ENCODE assay signal across 34 mouse cellular contexts in genomic region chr4:150135254-150135653, GRCm38 (mm10). TPM values are rescaled to one million over a fixed set of nuclear protein-coding genes. Genes with fewer than 3 reads are reported as not detected.
DNase-seq lines count a peak whose midpoint lies in the region; ATAC-seq and TF ChIP-seq lines count a peak whose summit lies in the region.
"Had no signal": no experiment of that assay in that cellular context is flagged by ENCODE, and none has a peak within 500 bp of the region (broad histone marks: within the 10 kb centered on the region; RNA-seq: fewer than 3 reads in every experiment).

No protein-coding gene starts in this region.

- peak; percentile 26; the same call in 1 of the 2 replicates for TF ChIP-seq CTCF in intestine, postnatal 0 days (IDR thresholded peaks at IDR 0.05; ENCODE audit: low read depth)
- TF ChIP-seq CTCF in liver, embryonic 14.5 days (IDR thresholded peaks at IDR 0.05; ENCODE audit: low read depth): 0 out of 2 replicates have a peak, but pooled peaks have one; percentile 8
- peak in 2 of 3 experiments; percentile 10 to 29; a peak in 2 of 6 replicates for TF ChIP-seq CTCF in MEL (IDR thresholded peaks at IDR 0.05 in 2 of 3, conservative IDR thresholded peaks at IDR 0.05 in 1 of 3; ENCODE audit: control insufficient read depth in 1 of 3, insufficient read depth in 1 of 3, low read depth in 2 of 3, low read length in 3 of 3, poor library complexity in 1 of 3, severe bottlenecking in 1 of 3)
- no peak for TF ChIP-seq CTCF in heart, adult 2 months (IDR thresholded peaks at IDR 0.05)

- no peak overlapping the region for H3K27ac ChIP-seq in intestine, postnatal 0 days (ENCODE audit: low read depth, low read length)
- no peak overlapping the region for H3K27ac ChIP-seq in intestine, embryonic 15.5 days
- H3K27ac ChIP-seq in liver, embryonic 14.5 days: no peak overlapping the region
- H3K27ac ChIP-seq in liver, embryonic 11.5 days (ENCODE audit: low read depth, low read length): no peak overlapping the region
- H3K27ac ChIP-seq in MEL (ENCODE audit: control insufficient read depth, low read depth, low read length): no peak overlapping the region
- H3K27ac ChIP-seq in heart, adult 2 months: no peak overlapping the region
- H3K27ac ChIP-seq: embryonic facial prominence, embryonic 13.5 days; forebrain, embryonic 12.5 days; forebrain, embryonic 15.5 days; hindbrain, embryonic 10.5 days; hindbrain, embryonic 13.5 days had no signal

- H3K4me2 ChIP-seq in intestine, postnatal 0 days (replicated peaks; ENCODE audit: low read depth): no peak overlapping the region
- H3K4me2 ChIP-seq in intestine, embryonic 15.5 days (replicated peaks): no peak overlapping the region
- no peak overlapping the region for H3K4me2 ChIP-seq in liver, embryonic 14.5 days (ENCODE audit: low read depth)
- H3K4me2 ChIP-seq in liver, embryonic 11.5 days: no peak overlapping the region
- H3K4me2 ChIP-seq: embryonic facial prominence, embryonic 13.5 days; forebrain, embryonic 12.5 days; forebrain, embryonic 15.5 days; heart, embryonic 11.5 days; hindbrain, embryonic 13.5 days had no signal

- no peaks in the 10 kb centered on the region for H3K9me3 ChIP-seq in intestine, postnatal 0 days (ENCODE audit: control insufficient read depth)
- no peaks in the 10 kb centered on the region for H3K9me3 ChIP-seq in intestine, embryonic 15.5 days
- H3K9me3 ChIP-seq in liver, embryonic 14.5 days (ENCODE audit: control insufficient read depth, low read length): no peaks in the 10 kb centered on the region
- H3K9me3 ChIP-seq in liver, embryonic 11.5 days (ENCODE audit: control insufficient read depth, low read length): no peaks in the 10 kb centered on the region
- H3K9me3 ChIP-seq in MEL (replicated peaks; ENCODE audit: insufficient read depth, low read length): no peaks in the 10 kb centered on the region
- H3K9me3 ChIP-seq: embryonic facial prominence, embryonic 10.5 days; embryonic facial prominence, embryonic 13.5 days; forebrain, embryonic 12.5 days; forebrain, embryonic 15.5 days; hindbrain, embryonic 10.5 days; hindbrain, embryonic 13.5 days had no signal

- ATAC-seq in intestine, postnatal 0 days: no peak
- no peak for ATAC-seq in intestine, embryonic 15.5 days
- ATAC-seq in liver, embryonic 14.5 days (ENCODE audit: insufficient read depth): no peak
- ATAC-seq in liver, embryonic 11.5 days (replicated peaks; ENCODE audit: low FRiP score): no peak
- ATAC-seq: forebrain, embryonic 15.5 days; hindbrain, embryonic 16.5 days had no signal

- DNase-seq in liver, embryonic 14.5 days (ENCODE audit: low read depth in 3 of 3, low spot score in 3 of 3): no peak
- DNase-seq in liver, embryonic 11.5 days (ENCODE audit: low spot score): no peak
- DNase-seq in 3T3-L1 (ENCODE audit: low read depth, low spot score): peak; percentile 77
- peak; percentile 29 for DNase-seq in MEL (ENCODE audit: low read depth, low spot score)
- DNase-seq in retina, embryonic 14.5 days (ENCODE audit: low spot score): no peak
- no peak for DNase-seq in heart, adult 2 months
- DNase-seq: adrenal gland, adult 2 months; adrenal gland, postnatal 14 days; B cell, adult 2 months; cerebellum, adult 11 months; cerebellum, adult 8-10 months; cerebellum, postnatal 10 days; cerebellum, postnatal 36 days; embryo, embryonic 11 days; gastrocnemius, postnatal 36 days; heart, postnatal 36 days had no signal

- peaks cover 4% of the 10 kb centered on the region; the same call in 1 of the 2 replicates for H3K4me1 ChIP-seq in intestine, postnatal 0 days (replicated peaks; ENCODE audit: control insufficient read depth, insufficient read depth, low read length)
- H3K4me1 ChIP-seq in intestine, embryonic 15.5 days (replicated peaks): peaks cover 21% of the 10 kb centered on the region
- peaks cover 2 to 14% of the 10 kb centered on the region in 2 experiments; a peak in 2 of 4 replicates for H3K4me1 ChIP-seq in liver, embryonic 14.5 days (replicated peaks; ENCODE audit: control insufficient read depth in 2 of 2, insufficient read depth in 2 of 2, low read length in 1 of 2)
- H3K4me1 ChIP-seq in liver, embryonic 11.5 days (replicated peaks; ENCODE audit: control insufficient read depth, insufficient read depth, low read length): peaks cover 19% of the 10 kb centered on the region
- peaks cover 6 to 26% of the 10 kb centered on the region in 2 experiments for H3K4me1 ChIP-seq in MEL (ENCODE audit: control insufficient read depth in 1 of 2, insufficient read depth in 2 of 2, low read length in 2 of 2)
- H3K4me1 ChIP-seq in heart, adult 2 months (ENCODE audit: control insufficient read depth, insufficient read depth, low read length): peaks cover 1% of the 10 kb centered on the region; the same call in 1 of the 2 replicates

- TF ChIP-seq POLR2A in MEL (IDR thresholded peaks at IDR 0.05; ENCODE audit: control insufficient read depth in 1 of 2, insufficient read depth in 1 of 2, low read depth in 1 of 2, low read length in 2 of 2, poor library complexity in 1 of 2): no peak
- TF ChIP-seq POLR2A in heart, adult 2 months (IDR thresholded peaks at IDR 0.05; ENCODE audit: insufficient read depth, low read depth, low read length): no peak

- H3K9ac ChIP-seq in intestine, postnatal 0 days (ENCODE audit: low read depth, low read length): no peak overlapping the region
- H3K9ac ChIP-seq in intestine, embryonic 15.5 days: no peak overlapping the region
- no peak overlapping the region for H3K9ac ChIP-seq in liver, embryonic 14.5 days (replicated peaks)
- H3K9ac ChIP-seq in liver, embryonic 11.5 days (ENCODE audit: low read depth, low read length): no peak overlapping the region
- no peak overlapping the region for H3K9ac ChIP-seq in MEL (ENCODE audit: control insufficient read depth, low read depth, low read length, poor library complexity, severe bottlenecking)
- no peak overlapping the region for H3K9ac ChIP-seq in heart, adult 2 months (ENCODE audit: low read depth, low read length)
- H3K9ac ChIP-seq: embryonic facial prominence, embryonic 13.5 days; forebrain, embryonic 12.5 days; forebrain, embryonic 15.5 days; hindbrain, embryonic 13.5 days had no signal

- H3K36me3 ChIP-seq in intestine, postnatal 0 days (ENCODE audit: control insufficient read depth, insufficient read depth): no peaks in the 10 kb centered on the region
- H3K36me3 ChIP-seq in intestine, embryonic 15.5 days: no peaks in the 10 kb centered on the region
- H3K36me3 ChIP-seq in liver, embryonic 14.5 days (replicated peaks; ENCODE audit: control insufficient read depth, insufficient read depth, low read depth): no peaks in the 10 kb centered on the region
- H3K36me3 ChIP-seq in liver, embryonic 11.5 days (ENCODE audit: control insufficient read depth, insufficient read depth, low read length): no peaks in the 10 kb centered on the region
- H3K36me3 ChIP-seq in MEL (ENCODE audit: control insufficient read depth in 1 of 2, insufficient read depth in 2 of 2, low read length in 2 of 2): peaks cover 0 to 15% of the 10 kb centered on the region in 2 experiments; a peak in 2 of 4 replicates
- no peaks in the 10 kb centered on the region for H3K36me3 ChIP-seq in heart, adult 2 months (ENCODE audit: control insufficient read depth, insufficient read depth, low read length)
- H3K36me3 ChIP-seq: embryonic facial prominence, embryonic 10.5 days; embryonic facial prominence, embryonic 13.5 days; forebrain, embryonic 12.5 days; forebrain, embryonic 15.5 days; hindbrain, embryonic 10.5 days; hindbrain, embryonic 13.5 days had no signal

- intact Hi-C loops in heart, adult 2 months (cut with DNase I): loop anchor here (5.0 kb wide), 1 partner anchor 87 kb away; no protein-coding TSS in a partner anchor

- H3K27me3 ChIP-seq in intestine, postnatal 0 days (replicated peaks; ENCODE audit: control insufficient read depth, insufficient read depth, low read length): no peaks in the 10 kb centered on the region
- H3K27me3 ChIP-seq in intestine, embryonic 15.5 days (replicated peaks): no peaks in the 10 kb centered on the region; the same call in 1 of the 2 replicates
- no peaks in the 10 kb centered on the region for H3K27me3 ChIP-seq in liver, embryonic 14.5 days (ENCODE audit: control insufficient read depth, insufficient read depth, low read length)
- H3K27me3 ChIP-seq in liver, embryonic 11.5 days (replicated peaks; ENCODE audit: control insufficient read depth, insufficient read depth, low read length): no peaks in the 10 kb centered on the region
- no peaks in the 10 kb centered on the region for H3K27me3 ChIP-seq in MEL (ENCODE audit: control insufficient read depth in 1 of 2, insufficient read depth in 2 of 2, low read length in 2 of 2)
- no peaks in the 10 kb centered on the region for H3K27me3 ChIP-seq in heart, adult 2 months (ENCODE audit: control insufficient read depth, insufficient read depth, low read length)
- H3K27me3 ChIP-seq: embryonic facial prominence, embryonic 13.5 days; forebrain, embryonic 15.5 days had no signal

- TF ChIP-seq RAD21 in MEL (IDR thresholded peaks at IDR 0.05; ENCODE audit: low read depth, low read length): no peak

- no peaks in the 10 kb centered on the region for H3K79me2 ChIP-seq in MEL (ENCODE audit: control insufficient read depth, insufficient read depth, low read length, poor library complexity)
- H3K79me2 ChIP-seq in heart, adult 2 months (replicated peaks; ENCODE audit: control insufficient read depth, insufficient read depth, low read length): no peaks in the 10 kb centered on the region

- no peak for TF ChIP-seq EP300 in liver, embryonic 14.5 days (IDR thresholded peaks at IDR 0.05; ENCODE audit: low read depth)
- TF ChIP-seq EP300 in MEL (IDR thresholded peaks at IDR 0.05; ENCODE audit: low read depth in 1 of 2, low read length in 2 of 2): no peak
- TF ChIP-seq EP300 in heart, adult 2 months (IDR thresholded peaks at IDR 0.05; ENCODE audit: insufficient read depth, low read depth, low read length): no peak

- 73% methylated on average over 7 of the region's 7 CpGs for WGBS in intestine, postnatal 0 days
- WGBS in intestine, embryonic 15.5 days: 83% methylated on average over 7 of the region's 7 CpGs
- WGBS in liver, embryonic 14.5 days (ENCODE audit: insufficient replicate concordance): 64% methylated on average over 7 of the region's 7 CpGs
- WGBS in liver, embryonic 11.5 days: 78% methylated on average over 7 of the region's 7 CpGs
- WGBS in heart, adult 2 months: 81% methylated on average over 7 of the region's 7 CpGs

- H3K4me3 ChIP-seq in intestine, postnatal 0 days (ENCODE audit: low read depth, low read length): no peak overlapping the region
- H3K4me3 ChIP-seq in intestine, embryonic 15.5 days (replicated peaks): no peak overlapping the region
- H3K4me3 ChIP-seq in liver, embryonic 14.5 days (ENCODE audit: insufficient read depth in 1 of 2, low read depth in 2 of 2, low read length in 2 of 2): no peak overlapping the region
- no peak overlapping the region for H3K4me3 ChIP-seq in liver, embryonic 11.5 days (ENCODE audit: low read depth, low read length)
- H3K4me3 ChIP-seq in MEL (ENCODE audit: control insufficient read depth in 1 of 2, insufficient read depth in 1 of 2, low read depth in 2 of 2, low read length in 2 of 2): no peak overlapping the region
- no peak overlapping the region for H3K4me3 ChIP-seq in heart, adult 2 months
- H3K4me3 ChIP-seq: embryonic facial prominence, embryonic 10.5 days; embryonic facial prominence, embryonic 13.5 days; erythroblast, embryonic 14.5 days; forebrain, embryonic 12.5 days; forebrain, embryonic 15.5 days; hindbrain, embryonic 10.5 days; hindbrain, embryonic 13.5 days had no signal

RNA-seq across cellular contexts. Expression of gene Slc2a7, which starts 13.5 kb away (rescaled TPM):
- 7.0 and 8.2 TPM in 2 replicates for polyA plus RNA-seq in intestine, postnatal 0 days (2015; fragmentation: Nextera tagmentation; extraction: Ambion mirVana)
- polyA plus RNA-seq in intestine, embryonic 15.5 days (2015; fragmentation: Nextera tagmentation; extraction: Ambion mirVana): 0.30 and 0.63 TPM in 2 replicates
- polyA plus RNA-seq in liver, embryonic 14.5 days (2012; rRNA removed): 0.04 TPM in 1 of 2 replicates, not detected in the other
- polyA plus RNA-seq in liver, embryonic 14.5 days (2014; fragmentation: Nextera tagmentation; extraction: Ambion mirVana): 0.24 TPM in 1 of 2 replicates, not detected in the other
- not detected in 2 replicates for polyA plus RNA-seq in liver, embryonic 11.5 days (2014; fragmentation: Nextera tagmentation; extraction: Ambion mirVana)
- not detected in 2 replicates for total RNA-seq in MEL (2012; rRNA removed)
- polyA plus RNA-seq in MEL (2012; ENCODE audit: insufficient read depth in 1 of 2, insufficient read length in 2 of 2, low read depth in 1 of 2, low replicate concordance in 2 of 2, missing spikeins in 1 of 2): under 1 TPM in 1 of 2 experiments, not detected in 1; 0.06 TPM
- total RNA-seq in heart, adult 2 months (2021): not detected
- not detected in 2 replicates for polyA plus RNA-seq in heart, adult 2 months (2012; rRNA removed)
- total RNA-seq: adrenal gland, adult 2 months; adrenal gland, postnatal 14 days; adrenal gland, postnatal 4 days; gastrocnemius, adult 8-10 months; gastrocnemius, postnatal 36 days; granulocyte monocyte progenitor cell, adult 5-6 weeks; heart, adult 8-10 months; heart, postnatal 36 days had no signal
- polyA plus RNA-seq: adrenal gland, adult 2 months; cortical plate, adult 2 months; embryonic facial prominence, embryonic 10.5 days; embryonic facial prominence, embryonic 13.5 days; erythroblast, embryonic 14.5 days; forebrain, embryonic 12.5 days; forebrain, embryonic 15.5 days; heart, embryonic 11.5 days; heart, embryonic 14.5 days; heart, postnatal 0 days; hindbrain, embryonic 10.5 days; hindbrain, embryonic 13.5 days; hindbrain, embryonic 16.5 days had no signal

RNA-seq across cellular contexts. Expression of gene Slc2a5, which starts 16.2 kb away (rescaled TPM):
- 23.8 and 26.9 TPM in 2 replicates for polyA plus RNA-seq in intestine, postnatal 0 days (2015; fragmentation: Nextera tagmentation; extraction: Ambion mirVana)
- 2.2 TPM in 2 replicates for polyA plus RNA-seq in intestine, embryonic 15.5 days (2015; fragmentation: Nextera tagmentation; extraction: Ambion mirVana)
- 0.08 and 0.19 TPM in 2 replicates for polyA plus RNA-seq in liver, embryonic 14.5 days (2012; rRNA removed)
- 0.18 and 0.43 TPM in 2 replicates for polyA plus RNA-seq in liver, embryonic 14.5 days (2014; fragmentation: Nextera tagmentation; extraction: Ambion mirVana)
- 0.14 and 0.48 TPM in 2 replicates for polyA plus RNA-seq in liver, embryonic 11.5 days (2014; fragmentation: Nextera tagmentation; extraction: Ambion mirVana)
- total RNA-seq in MEL (2012; rRNA removed): 0.58 and 0.65 TPM in 2 replicates
- polyA plus RNA-seq in MEL (2012; ENCODE audit: insufficient read depth in 1 of 2, insufficient read length in 2 of 2, low read depth in 1 of 2, low replicate concordance in 2 of 2, missing spikeins in 1 of 2): 1 to 10 TPM in 1 of 2 experiments, not detected in 1; 4.9 TPM
- under 1 TPM in 1 of 2 experiments, not detected in 1; 0.09 TPM for total RNA-seq in heart, adult 2 months (2021)
- polyA plus RNA-seq in heart, adult 2 months (2012; rRNA removed): 1.4 and 1.8 TPM in 2 replicates
- total RNA-seq: gastrocnemius, adult 8-10 months; granulocyte monocyte progenitor cell, adult 5-6 weeks had no signal
- polyA plus RNA-seq: erythroblast, embryonic 14.5 days had no signal

RNA-seq across cellular contexts. Expression of gene Gpr157, which starts 48.1 kb away (rescaled TPM):
- polyA plus RNA-seq in intestine, postnatal 0 days (2015; fragmentation: Nextera tagmentation; extraction: Ambion mirVana): 2.5 and 3.2 TPM in 2 replicates
- polyA plus RNA-seq in intestine, embryonic 15.5 days (2015; fragmentation: Nextera tagmentation; extraction: Ambion mirVana): 1.3 and 1.5 TPM in 2 replicates
- 0.25 and 0.31 TPM in 2 replicates for polyA plus RNA-seq in liver, embryonic 14.5 days (2012; rRNA removed)
- polyA plus RNA-seq in liver, embryonic 14.5 days (2014; fragmentation: Nextera tagmentation; extraction: Ambion mirVana): 0.05 and 0.08 TPM in 2 replicates
- polyA plus RNA-seq in liver, embryonic 11.5 days (2014; fragmentation: Nextera tagmentation; extraction: Ambion mirVana): 0.29 and 0.31 TPM in 2 replicates
- 0.19 and 0.20 TPM in 2 replicates for total RNA-seq in MEL (2012; rRNA removed)
- under 1 TPM in 1 of 2 experiments, not detected in 1; 0.88 TPM for polyA plus RNA-seq in MEL (2012; ENCODE audit: insufficient read depth in 1 of 2, insufficient read length in 2 of 2, low read depth in 1 of 2, low replicate concordance in 2 of 2, missing spikeins in 1 of 2)
- 10 to 100 TPM; 34.2 to 42.4 TPM for total RNA-seq in heart, adult 2 months (2021)
- polyA plus RNA-seq in heart, adult 2 months (2012; rRNA removed): 21.8 and 29.2 TPM in 2 replicates

Comparison
In these comparisons a context has a peak if more than half of its experiments do, and no peak if none do; other contexts are left out.
1. DNase-seq: peak in 3T3-L1 (single experiment) and MEL (single experiment); none in liver, embryonic 14.5 days (0 of 3), liver, embryonic 11.5 days (single experiment), retina, embryonic 14.5 days (single experiment) and heart, adult 2 months (0 of 2).